ENCODE assay signal across 8 mouse cellular contexts in genomic region chr4:150098880-150099279, GRCm38 (mm10). TPM values are rescaled to one million over a fixed set of nuclear protein-coding genes. Genes with fewer than 3 reads are reported as not detected.
DNase-seq lines count a peak whose midpoint lies in the region; ATAC-seq and TF ChIP-seq lines count a peak whose summit lies in the region.

No protein-coding gene starts in this region.

- intact Hi-C loops in heart, postnatal 36 days (cut with DNase I), result loop anchor here (1.0 to 5.0 kb wide), 3 partner anchors 64 to 347 kb away; no protein-coding TSS in a partner anchor

- no peak overlapping the region for H3K4me2 ChIP-seq in kidney, embryonic 16.5 days (replicated peaks; ENCODE audit: low read depth, low read length)

- H3K9me3 ChIP-seq in kidney, embryonic 16.5 days (ENCODE audit: low read length), result no peaks in the 10 kb centered on the region

- DNase-seq in kidney, adult 18-20 months, result peak; percentile 54
- peak; percentile 86 for DNase-seq in brain, adult 2 months (ENCODE audit: low read depth, low spot score)
- peak; percentile 65 to 67 for DNase-seq in heart, postnatal 36 days
- DNase-seq in layer of hippocampus, postnatal 25 days (ENCODE audit: extremely low spot score in 1 of 2, low spot score in 1 of 2), result peak; percentile 36 to 56

- WGBS in kidney, embryonic 16.5 days, result 16% methylated on average over 10 of the region's 10 CpGs
- WGBS in small intestine, adult 2 months, result 16% methylated on average over 10 of the region's 10 CpGs

- peak; percentile 75; the same call in 1 of the 2 replicates for TF ChIP-seq CTCF in small intestine, adult 2 months (IDR thresholded peaks at IDR 0.05; ENCODE audit: extremely low read depth, insufficient read length, insufficient replicate concordance, low read depth, low read length)

- peaks cover 3% of the 10 kb centered on the region; the same call in 1 of the 2 replicates for H3K27me3 ChIP-seq in kidney, embryonic 16.5 days (ENCODE audit: insufficient read depth, low read length)
- no peaks in the 10 kb centered on the region for H3K27me3 ChIP-seq in small intestine, adult 2 months (ENCODE audit: control insufficient read depth, insufficient read depth, low read length)

- H3K9ac ChIP-seq in kidney, embryonic 16.5 days (replicated peaks; ENCODE audit: low read length), result no peak overlapping the region

- no peak overlapping the region for H3K27ac ChIP-seq in kidney, embryonic 16.5 days (ENCODE audit: low read length)
- no peak overlapping the region for H3K27ac ChIP-seq in small intestine, adult 2 months (ENCODE audit: insufficient read depth, low read depth, low read length)

- peaks cover 12% of the 10 kb centered on the region for H3K4me1 ChIP-seq in kidney, embryonic 16.5 days (ENCODE audit: insufficient read depth, low read length)
- peaks cover 6% of the 10 kb centered on the region for H3K4me1 ChIP-seq in small intestine, adult 2 months (ENCODE audit: control insufficient read depth, insufficient read depth, insufficient read length, low read length)

- TF ChIP-seq POLR2A in small intestine, adult 2 months (IDR thresholded peaks at IDR 0.05; ENCODE audit: low read depth, low read length), result no peak; the same call in 1 of the 2 replicates

- H3K36me3 ChIP-seq in kidney, embryonic 16.5 days (ENCODE audit: insufficient read depth, low read length), result no peaks in the 10 kb centered on the region
- H3K36me3 ChIP-seq in small intestine, adult 2 months (ENCODE audit: control insufficient read depth, insufficient read depth, low read length), result peaks cover 2% of the 10 kb centered on the region; the same call in 1 of the 2 replicates

- ATAC-seq in kidney, embryonic 16.5 days (ENCODE audit: low FRiP score, low TSS enrichment), result no peak
- ATAC-seq in erythroblast, adult 5-6 weeks (replicated peaks; ENCODE audit: low FRiP score, poor library complexity, severe bottlenecking), result peak; percentile 66
- peak; percentile 83 for ATAC-seq in megakaryocyte-erythroid progenitor cell, adult 5-6 weeks (replicated peaks; ENCODE audit: low FRiP score, low TSS enrichment, poor library complexity, severe bottlenecking)

- no peak overlapping the region for H3K4me3 ChIP-seq in kidney, embryonic 16.5 days (ENCODE audit: low read length)
- no peak overlapping the region for H3K4me3 ChIP-seq in small intestine, adult 2 months (ENCODE audit: low read depth, low read length)

RNA-seq across cellular contexts. Expression of gene Gpr157, which starts 11.7 kb away (rescaled TPM):
- 0.40 and 0.51 TPM in 2 replicates for polyA plus RNA-seq in kidney, embryonic 16.5 days (2015; fragmentation: Nextera tagmentation; extraction: Ambion mirVana)
- total RNA-seq in erythroblast, adult 5-6 weeks (2015; ENCODE audit: low replicate concordance), result 0.19 and 2.1 TPM in 2 replicates
- total RNA-seq in erythroblast, adult 5-6 weeks (2017; ENCODE audit: low replicate concordance), result 0.43 and 0.98 TPM in 2 replicates
- 10 to 100 TPM; 26.7 to 41.1 TPM for total RNA-seq in heart, postnatal 36 days (2021)
- total RNA-seq in layer of hippocampus, postnatal 25 days (2021), result 1 to 10 TPM; 1.1 to 1.8 TPM
- 0.33 and 1.0 TPM in 2 replicates for total RNA-seq in megakaryocyte-erythroid progenitor cell, adult 5-6 weeks (2014; fragmentation: Nextera tagmentation)
- 0.33 and 0.99 TPM in 2 replicates for total RNA-seq in megakaryocyte-erythroid progenitor cell, adult 5-6 weeks (2017)
- polyA plus RNA-seq in small intestine, adult 2 months (2012; rRNA removed), result 2.6 and 3.5 TPM in 2 replicates

RNA-seq across cellular contexts. Expression of gene Slc2a5, which starts 20.2 kb away (rescaled TPM):
- 2.2 and 2.5 TPM in 2 replicates for polyA plus RNA-seq in kidney, embryonic 16.5 days (2015; fragmentation: Nextera tagmentation; extraction: Ambion mirVana)
- not detected in 2 replicates for total RNA-seq in erythroblast, adult 5-6 weeks (2015; ENCODE audit: low replicate concordance)
- not detected in 2 replicates for total RNA-seq in erythroblast, adult 5-6 weeks (2017; ENCODE audit: low replicate concordance)
- under 1 TPM; 0.11 TPM for total RNA-seq in heart, postnatal 36 days (2021)
- 1 to 10 TPM; 4.9 to 5.8 TPM for total RNA-seq in layer of hippocampus, postnatal 25 days (2021)
- total RNA-seq in megakaryocyte-erythroid progenitor cell, adult 5-6 weeks (2014; fragmentation: Nextera tagmentation), result not detected in 2 replicates
- not detected in 2 replicates for total RNA-seq in megakaryocyte-erythroid progenitor cell, adult 5-6 weeks (2017)
- 165 and 177 TPM in 2 replicates for polyA plus RNA-seq in small intestine, adult 2 months (2012; rRNA removed)

RNA-seq across cellular contexts. Expression of gene Slc2a7, which starts 49.9 kb away (rescaled TPM):
- polyA plus RNA-seq in kidney, embryonic 16.5 days (2015; fragmentation: Nextera tagmentation; extraction: Ambion mirVana), result not detected in 2 replicates
- not detected in 2 replicates for total RNA-seq in erythroblast, adult 5-6 weeks (2015; ENCODE audit: low replicate concordance)
- not detected in 2 replicates for total RNA-seq in erythroblast, adult 5-6 weeks (2017; ENCODE audit: low replicate concordance)
- total RNA-seq in heart, postnatal 36 days (2021), result not detected
- not detected for total RNA-seq in layer of hippocampus, postnatal 25 days (2021)
- total RNA-seq in megakaryocyte-erythroid progenitor cell, adult 5-6 weeks (2014; fragmentation: Nextera tagmentation), result not detected in 2 replicates
- total RNA-seq in megakaryocyte-erythroid progenitor cell, adult 5-6 weeks (2017), result not detected in 2 replicates
- 47.2 and 68.9 TPM in 2 replicates for polyA plus RNA-seq in small intestine, adult 2 months (2012; rRNA removed)

Comparison
In these comparisons a context has a peak if more than half of its experiments do, and no peak if none do; other contexts are left out.
1. RNA of gene Gpr157, which starts 11.7 kb away (total RNA-seq): 26.7 to 41.1 TPM in heart, postnatal 36 days; 1.1 to 1.8 TPM in layer of hippocampus, postnatal 25 days, 0.19 to 2.1 TPM in erythroblast, adult 5-6 weeks and 0.33 to 1.0 TPM in megakaryocyte-erythroid progenitor cell, adult 5-6 weeks; every median in the first group is over 4 times any median in the second.
2. RNA of gene Slc2a5, which starts 20.2 kb away (total RNA-seq): 4.9 to 5.8 TPM in layer of hippocampus, postnatal 25 days; 0.11 TPM in heart, postnatal 36 days, not detected in erythroblast, adult 5-6 weeks and not detected in megakaryocyte-erythroid progenitor cell, adult 5-6 weeks; every median in the first group is over 4 times any median in the second.
3. Peak in every context shown above with its lines, with median percentiles within 50 percentile points of each other: DNase-seq.